Mouse (Mus musculus): ENCODE data around the gene Nudt9.

GRCm38 (mm10) chr5:104108879-104109369 lies 62.8 kb downstream of the Nudt9 start:
- TF ChIP-seq SIN3A (IDR thresholded peaks at IDR 0.05; ENCODE audit: low read length) (no peak), MAX (IDR thresholded peaks at IDR 0.05; ENCODE audit: low read length) (no peak), CTCF (conservative IDR thresholded peaks at IDR 0.05 in 1 of 2, IDR thresholded peaks at IDR 0.05 in 1 of 2; ENCODE audit: low read depth in 2 of 2, low read length in 2 of 2) (no peak), ZKSCAN1 (IDR thresholded peaks at IDR 0.05; ENCODE audit: borderline replicate concordance, low read depth, low read length) (no peak), KAT2A (IDR thresholded peaks at IDR 0.05; ENCODE audit: insufficient replicate concordance, low read length) (no peak), POLR2A (IDR thresholded peaks at IDR 0.05; ENCODE audit: low read depth, low read length) (no peak), MXI1 (IDR thresholded peaks at IDR 0.05; ENCODE audit: low read depth, low read length) (no peak), UBTF (IDR thresholded peaks at IDR 0.05; ENCODE audit: low read depth, low read length) (no peak), ELF1 (IDR thresholded peaks at IDR 0.05; ENCODE audit: low read depth, low read length) (no peak), TCF12 (IDR thresholded peaks at IDR 0.05; ENCODE audit: low read depth, low read length) (no peak), CHD1 (IDR thresholded peaks at IDR 0.05; ENCODE audit: low read depth, low read length) (no peak), CHD2 (IDR thresholded peaks at IDR 0.05; ENCODE audit: low read length) (no peak), POLR2AphosphoS2 (IDR thresholded peaks at IDR 0.05; ENCODE audit: low read depth, low read length) (no peak)
